Mouse (Mus musculus): Measurements from ENCODE around the gene Fabp2.
"Not testable (repeated sequence)": the region's sequence is repeated elsewhere in the genome, so short reads cannot be mapped to it uniquely, and the experiment has no call there.

The Fabp2 gene

DNA sequence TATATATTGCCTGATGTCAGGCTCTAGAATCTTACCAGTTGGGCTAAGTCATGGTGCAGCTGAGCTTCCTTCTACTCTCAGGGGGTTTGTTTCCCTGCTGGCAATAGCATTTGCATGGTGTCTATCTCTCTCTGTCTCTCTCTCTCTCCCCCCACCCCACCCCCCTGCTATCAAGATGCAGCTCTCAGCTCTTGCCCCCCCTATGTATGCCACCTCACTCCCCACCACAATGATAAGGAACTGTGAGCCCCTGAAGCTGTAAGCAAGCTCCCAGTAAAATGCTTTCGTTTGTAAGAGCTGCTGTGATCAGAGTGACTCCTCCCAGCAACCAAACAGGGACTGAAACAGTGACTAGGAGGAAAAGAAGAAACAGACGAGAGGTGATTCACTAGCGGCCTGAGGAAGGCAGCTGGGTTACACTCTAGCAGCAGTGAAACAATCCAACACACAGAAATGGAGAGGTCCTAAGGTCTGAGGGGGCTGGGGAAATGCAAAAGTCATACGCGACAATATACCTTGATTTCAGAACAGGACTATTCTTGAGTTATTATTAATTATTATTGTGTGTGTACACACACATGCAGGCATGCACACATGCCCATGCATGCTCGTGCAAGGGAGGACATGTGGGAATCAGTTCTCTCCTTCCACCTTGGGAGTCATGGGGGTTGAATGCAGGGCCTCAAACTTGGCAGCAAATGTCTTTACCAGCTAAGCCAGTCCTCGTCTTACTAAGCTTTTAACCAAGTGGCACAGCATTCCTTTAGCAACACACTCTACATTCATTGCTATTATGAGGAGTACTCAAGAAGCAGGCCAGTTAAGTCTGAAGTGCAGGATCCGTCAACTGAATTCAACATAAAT is 25.9 kb downstream of the Fabp2 start:
- no peak for ATAC-seq (ENCODE audit: low TSS enrichment)

DNA sequence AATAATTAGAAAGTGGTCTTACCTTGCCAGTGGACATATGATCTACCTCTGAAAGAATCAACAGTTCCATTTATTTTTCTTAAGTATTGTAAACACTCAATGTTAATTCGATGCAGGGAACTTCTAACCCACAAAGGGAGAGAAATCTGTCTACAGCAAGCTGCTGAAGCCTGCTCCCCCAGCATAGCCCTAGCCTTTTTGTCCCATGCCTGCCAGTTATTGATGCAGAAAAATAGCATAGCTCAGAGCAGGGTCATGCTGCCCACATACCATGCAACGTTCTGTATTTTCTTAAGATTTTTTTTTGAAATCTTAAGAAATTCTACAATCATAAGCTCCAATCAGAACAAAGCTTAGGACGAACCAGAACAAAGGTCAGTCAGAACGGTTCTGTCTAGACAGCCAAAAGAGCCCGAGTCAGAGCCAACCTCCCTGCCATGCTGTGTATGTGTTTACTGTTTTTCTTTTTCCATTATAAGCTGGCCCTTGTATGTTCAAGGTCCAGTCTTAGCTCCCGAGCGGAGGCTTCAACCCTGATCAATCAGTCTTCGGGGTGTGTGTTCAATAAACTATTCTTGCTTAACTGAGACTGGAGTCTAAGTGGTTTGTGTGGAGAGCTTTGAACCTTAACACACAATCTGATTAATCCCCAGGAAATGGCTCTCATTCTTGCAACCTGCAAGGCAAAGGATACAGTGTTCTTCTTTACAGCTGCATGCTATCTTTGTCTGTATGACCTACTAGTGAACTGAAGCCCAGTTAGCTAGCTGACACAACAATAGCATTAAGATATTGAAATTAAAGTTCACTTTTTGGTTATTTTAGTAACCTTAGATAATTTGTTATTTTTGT is 27.0 kb downstream of the Fabp2 start:
- ATAC-seq (ENCODE audit: low TSS enrichment) = no peak

DNA sequence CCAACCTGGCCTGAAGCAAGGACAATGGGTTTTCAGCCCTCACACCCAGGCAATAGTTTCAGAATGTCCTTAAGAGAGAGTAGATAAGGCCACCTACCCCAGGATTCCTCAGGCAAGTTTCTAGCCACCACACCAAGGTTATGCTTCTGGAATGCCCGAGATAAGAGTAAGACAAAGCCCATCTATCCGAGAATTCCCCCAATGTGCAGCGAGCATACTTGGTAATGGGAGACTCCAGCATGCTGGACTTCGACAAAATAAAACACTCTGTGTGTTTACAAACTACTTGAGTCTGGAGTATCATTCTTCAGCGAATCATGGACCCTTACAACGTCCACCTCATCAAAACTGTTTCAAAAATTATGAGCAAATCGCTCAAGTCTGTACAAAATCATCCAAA is 28.3 kb downstream of the Fabp2 start:
- no peak for ATAC-seq (ENCODE audit: low TSS enrichment)

GRCm38 (mm10) chr3:122924009-122924914 is 29.4 kb downstream of the Fabp2 start, which contains the start of gene 1810037I17Rik:
Gene 1810037I17Rik, plus strand, starts transcription at chr3:122924203.
- peak; percentile 97 for ATAC-seq (ENCODE audit: low TSS enrichment)

DNA sequence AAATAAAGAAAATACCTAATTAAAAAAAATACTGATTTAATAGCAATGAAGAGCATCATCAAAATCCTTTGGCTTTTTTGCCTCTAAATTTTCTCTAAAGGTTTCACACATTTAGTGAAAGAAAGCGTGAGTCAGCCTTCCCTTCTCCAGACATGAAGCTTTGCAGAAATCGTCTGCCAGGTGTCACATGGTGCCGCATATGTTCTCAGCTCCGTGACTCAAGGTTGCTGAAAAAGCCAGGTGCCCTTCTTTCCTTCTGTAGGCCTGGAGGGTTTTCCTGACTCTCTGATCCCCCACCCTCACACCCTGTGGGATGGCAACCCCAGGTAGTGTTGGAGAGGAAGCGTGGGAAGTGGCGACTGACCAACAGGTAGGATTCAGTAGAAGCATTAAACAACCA is 34.9 kb downstream of the Fabp2 start:
- ATAC-seq (ENCODE audit: low TSS enrichment) = peak; percentile 96

DNA sequence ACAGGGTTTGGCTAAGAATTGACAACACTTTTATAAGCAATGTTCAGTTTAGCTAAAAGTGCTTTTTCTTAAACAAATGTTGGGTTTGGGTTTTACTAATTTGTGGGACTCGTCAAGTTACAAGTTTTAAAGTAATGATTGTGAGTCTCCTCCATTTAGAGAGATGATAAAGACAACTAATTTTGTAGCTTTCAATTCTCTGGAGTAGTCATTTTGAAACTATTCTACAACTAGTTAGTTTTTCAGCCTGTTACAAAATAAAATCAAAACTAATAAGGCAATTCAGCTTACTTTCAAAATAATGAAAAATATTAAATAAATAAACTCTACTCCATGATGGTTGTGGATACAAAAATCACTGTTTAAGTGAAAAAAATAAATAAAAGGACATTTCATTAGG is 37.6 kb downstream of the Fabp2 start:
- ATAC-seq (ENCODE audit: low TSS enrichment) = no peak

DNA sequence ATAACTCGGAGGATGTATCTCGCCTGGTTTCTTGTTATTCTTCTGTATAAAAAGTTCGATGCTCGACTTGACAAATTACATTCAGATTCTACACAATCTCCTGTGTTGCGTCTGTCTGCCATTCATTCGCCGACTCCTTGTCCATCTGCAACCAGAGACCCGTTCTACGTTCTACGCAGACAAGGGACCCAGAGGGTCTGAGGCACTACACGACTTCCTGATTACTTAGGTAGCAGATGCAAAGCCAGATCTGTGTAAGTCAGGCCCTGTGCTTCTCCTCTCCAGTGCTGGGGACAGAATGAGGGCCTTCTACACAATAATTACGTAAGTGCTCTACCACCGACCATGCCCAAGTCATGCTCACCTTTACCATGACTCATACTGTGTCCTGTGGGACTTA is 42.3 kb downstream of the Fabp2 start:
- ATAC-seq (ENCODE audit: low TSS enrichment) = not testable (repeated sequence)

DNA sequence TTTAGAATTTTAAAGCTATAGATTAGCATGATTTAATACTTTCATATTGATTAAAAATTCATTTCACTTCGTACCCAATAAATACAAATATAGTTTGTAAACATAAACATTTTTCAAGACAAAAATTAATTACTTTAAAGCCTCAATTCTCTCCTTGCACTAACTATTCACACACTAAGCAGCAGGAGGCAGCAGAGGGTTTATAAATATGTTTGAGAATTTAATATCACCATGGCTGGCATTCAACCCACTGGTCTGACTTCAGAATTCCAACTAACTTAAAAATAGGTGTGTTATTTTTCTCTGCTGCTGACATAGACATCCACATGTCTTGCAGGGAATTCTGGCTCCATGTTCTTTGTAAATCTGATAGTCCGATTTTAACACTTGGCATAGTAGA is 44.3 kb downstream of the Fabp2 start:
- peak; percentile 67; the same call in 1 of the 2 replicates for ATAC-seq (ENCODE audit: low TSS enrichment)

DNA sequence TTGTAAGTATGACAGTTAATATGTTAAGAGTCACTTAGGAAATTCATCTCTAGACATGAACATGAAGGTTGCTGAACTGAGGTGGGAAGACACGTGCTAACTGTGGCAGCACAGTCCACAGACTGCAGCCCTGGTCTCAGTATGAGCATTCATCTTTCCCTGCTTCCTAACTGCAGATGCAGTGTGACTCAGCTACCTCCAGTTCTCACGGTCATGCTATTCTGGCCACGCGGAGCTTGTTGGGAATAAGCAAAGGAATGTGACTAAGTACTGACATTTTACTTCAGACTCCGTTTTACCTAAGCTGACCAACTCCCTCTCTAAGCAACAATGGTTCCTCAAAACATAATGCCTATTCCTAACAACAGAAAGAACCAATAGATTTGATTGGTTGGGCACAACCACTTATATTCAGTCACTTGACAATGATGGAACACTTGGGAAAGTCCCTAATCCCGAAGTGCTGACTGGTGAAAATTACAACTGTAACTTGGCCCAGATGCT is 48.6 kb downstream of the Fabp2 start:
- peak; percentile 60 for ATAC-seq (ENCODE audit: low TSS enrichment)
